Mouse (Mus musculus) erythroblast, embryonic 14.5 days (primary cell): ENCODE measurements around the gene Arhgef2. TPM values are rescaled to one million over a fixed set of nuclear protein-coding genes. Genes with fewer than 3 reads are reported as not detected.

Experiments used
- H3K27me3 ChIP-seq: 2 replicates; pipeline ENCODE4 v1.6.1; 2012; ENCODE audit warnings: inconsistent platforms; ENCODE audit not compliant: control insufficient read depth
- H3K36me3 ChIP-seq: 2 replicates; pipeline ENCODE4 v1.6.1; 2012; ENCODE audit warnings: mild to moderate bottlenecking, inconsistent platforms; ENCODE audit not compliant: control insufficient read depth
- H3K4me1 ChIP-seq: 2 replicates; pipeline ENCODE4 v1.6.1; 2012; ENCODE audit warnings: inconsistent platforms; ENCODE audit not compliant: control insufficient read depth
- H3K4me3 ChIP-seq: replicated peaks from 2 replicates; pipeline ENCODE3; 2012; ENCODE audit warnings: moderate library complexity, mild to moderate bottlenecking, inconsistent platforms
- H3K9me3 ChIP-seq: 2 replicates; pipeline ENCODE4 v1.6.1; 2012; ENCODE audit warnings: low read length, inconsistent platforms, mixed read lengths; ENCODE audit not compliant: control insufficient read depth
- GATA1 ChIP-seq: IDR thresholded peaks from 2 replicates; pipeline ENCODE4 v1.6.1; 2012; ENCODE audit warnings: low read length, inconsistent platforms, mixed read lengths
- TAL1 ChIP-seq: IDR thresholded peaks from 3 replicates; pipeline ENCODE4 v1.6.1; 2012; ENCODE audit warnings: low read length, inconsistent platforms, mixed read lengths
- polyA plus RNA-seq: library from polyadenylated mRNA; stranded (reverse); fragments of >175 nt; gene quantifications from 2 replicates; pipeline ENCODE4 v1.2.3, GENCODE M21; 2012

The Arhgef2 gene
- polyA plus RNA-seq, 1 experiment: 0.13 TPM

- Histone ChIP-seq H3K27me3 (peaks cover 7% of the 10 kb centered on the region), H3K4me1 (no peaks in the 10 kb centered on the region), H3K36me3 (peaks cover 2% of the 10 kb centered on the region; the same call in 1 of the 2 replicates), H3K9me3 (no peaks in the 10 kb centered on the region), H3K4me3 (no peak overlapping the region)
- TF ChIP-seq GATA1 (no peak), TAL1 (no peak)
These were observed 46.2 kb downstream of the Arhgef2 start for GRCm38 (mm10) chr3:88651669-88652618.

GRCm38 (mm10) chr3:88652846-88653515 is 47.2 kb downstream of the Arhgef2 start, which contains the start of gene Rxfp4:
TSS of gene Rxfp4 (minus strand) at chr3:88653142.
- H3K4me1 ChIP-seq: no peaks in the 10 kb centered on the region
- H3K27me3 ChIP-seq: peaks cover 7% of the 10 kb centered on the region
- H3K36me3 ChIP-seq: no peaks in the 10 kb centered on the region
- H3K4me3 ChIP-seq: no peak within 1 kb of the TSS
- TF ChIP-seq TAL1 (no peak), GATA1 (no peak)
- no peaks in the 10 kb centered on the region for H3K9me3 ChIP-seq

- peaks cover 7% of the 10 kb centered on the region for H3K27me3 ChIP-seq
- no peaks in the 10 kb centered on the region for H3K9me3 ChIP-seq
- H3K4me3 ChIP-seq: no peak overlapping the region
- H3K4me1 ChIP-seq: no peaks in the 10 kb centered on the region
- no peak for TF ChIP-seq TAL1
- TF ChIP-seq GATA1: no peak
- no peaks in the 10 kb centered on the region for H3K36me3 ChIP-seq
These were observed 48.0 kb downstream of the Arhgef2 start for GRCm38 (mm10) chr3:88653516-88654370.

- Histone ChIP-seq H3K4me3 (no peak overlapping the region), H3K9me3 (no peaks in the 10 kb centered on the region), H3K4me1 (peaks cover under 1% of the 10 kb centered on the region; the same call in 1 of the 2 replicates), H3K36me3 (no peaks in the 10 kb centered on the region), H3K27me3 (peaks cover 8% of the 10 kb centered on the region)
- TF ChIP-seq TAL1: no peak
- TF ChIP-seq GATA1: no peak
These were observed 48.9 kb downstream of the Arhgef2 start for GRCm38 (mm10) chr3:88654621-88655020.

GRCm38 (mm10) chr3:88655619-88656018 is 49.9 kb downstream of the Arhgef2 start:
- H3K9me3 ChIP-seq: no peaks in the 10 kb centered on the region
- no peaks in the 10 kb centered on the region for H3K36me3 ChIP-seq
- H3K27me3 ChIP-seq: peaks cover 10% of the 10 kb centered on the region
- H3K4me3 ChIP-seq: no peak overlapping the region
- TF ChIP-seq GATA1 (no peak), TAL1 (no peak)
- peaks cover 3% of the 10 kb centered on the region; the same call in 1 of the 2 replicates for H3K4me1 ChIP-seq

- Histone ChIP-seq H3K36me3 (no peaks in the 10 kb centered on the region), H3K4me1 (peaks cover 3% of the 10 kb centered on the region; the same call in 1 of the 2 replicates), H3K4me3 (no peak overlapping the region), H3K27me3 (peaks cover 3% of the 10 kb centered on the region; the same call in 1 of the 2 replicates), H3K9me3 (no peaks in the 10 kb centered on the region)
- TF ChIP-seq TAL1 (no peak), GATA1 (no peak)
These were observed 52.8 kb downstream of the Arhgef2 start for GRCm38 (mm10) chr3:88658441-88659127.

GRCm38 (mm10) chr3:88659798-88660197 is 54.0 kb downstream of the Arhgef2 start:
- Histone ChIP-seq H3K9me3 (no peaks in the 10 kb centered on the region), H3K36me3 (no peaks in the 10 kb centered on the region), H3K4me1 (peaks cover 8% of the 10 kb centered on the region; the same call in 1 of the 2 replicates), H3K4me3 (no peak overlapping the region), H3K27me3 (peaks cover 3% of the 10 kb centered on the region; the same call in 1 of the 2 replicates)
- TF ChIP-seq GATA1 (no peak), TAL1 (no peak)

GRCm38 (mm10) chr3:88664095-88664494 is 58.3 kb downstream of the Arhgef2 start:
- TF ChIP-seq GATA1: no peak
- no peak for TF ChIP-seq TAL1
- Histone ChIP-seq H3K36me3 (no peaks in the 10 kb centered on the region), H3K4me3 (no peak overlapping the region), H3K4me1 (peaks cover 8% of the 10 kb centered on the region; the same call in 1 of the 2 replicates), H3K9me3 (no peaks in the 10 kb centered on the region), H3K27me3 (peaks cover 3% of the 10 kb centered on the region; the same call in 1 of the 2 replicates)
